Mouse (Mus musculus): ENCODE results near the gene Plekho1.

Plekho1 gene

DNA sequence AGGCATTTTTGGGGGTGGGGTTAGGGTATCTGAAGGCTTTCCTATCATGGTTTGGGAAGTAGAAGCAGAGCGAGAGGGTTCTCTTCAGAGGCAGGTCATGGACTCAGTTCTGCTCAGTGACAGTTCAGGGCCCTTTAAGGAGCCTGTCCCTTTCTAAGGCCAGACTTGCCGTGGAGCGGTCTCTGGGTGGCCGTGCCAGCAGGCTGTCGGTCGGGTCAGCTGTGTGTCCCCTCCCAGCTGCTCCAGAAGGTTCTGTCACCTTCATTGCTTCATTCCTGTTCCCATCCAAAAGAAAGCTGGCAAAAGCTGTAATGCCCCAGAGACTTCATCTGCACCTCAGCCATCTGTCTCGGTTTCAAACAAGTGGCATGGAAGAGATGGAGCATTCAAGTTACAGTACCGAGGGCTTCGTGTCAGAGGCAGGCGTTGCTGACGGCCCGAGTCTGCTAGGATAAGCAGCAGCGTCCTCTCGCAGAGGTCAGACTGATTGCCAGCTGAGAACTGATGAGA, 50.0 kb downstream of the Plekho1 start:
- no peak for DNase-seq

- no peak for DNase-seq
Measured at GRCm38 (mm10) chr3:95944742-95945141, 51.1 kb downstream of the Plekho1 start.

GRCm38 (mm10) chr3:95943226-95943625, 52.6 kb downstream of the Plekho1 start:
- no peak for DNase-seq

- no peak for DNase-seq
Measured at GRCm38 (mm10) chr3:95942749-95943148, 53.1 kb downstream of the Plekho1 start.

GRCm38 (mm10) chr3:95938835-95939234, 57.0 kb downstream of the Plekho1 start:
- peak; percentile 13 for DNase-seq

Data from kidney, adult 18-20 months (tissue).